Mouse (Mus musculus) intestine, embryonic 14.5 days (tissue): Measurements from ENCODE around the gene Prkar2b. TPM values are rescaled to one million over a fixed set of nuclear protein-coding genes. Genes with fewer than 3 reads are reported as not detected.

ENCODE experiments used
- ATAC-seq: fragments of 200-750 bp; cut with Nextera tagmentation; replicated peaks from 2 replicates; pipeline ENCODE4 v1.8.0; 2017; ENCODE audit warnings: low read depth, moderate number of reproducible peaks, moderate TSS enrichment, moderate library complexity; ENCODE audit not compliant: low FRiP score, low TSS enrichment
- DNase-seq: peaks from one replicate; pipeline ENCODE4 v3.0.0-alpha.2; 2018; ENCODE audit warnings: low spot score
- H3K27ac ChIP-seq: fragments of 300-500 bp; sonication (generic); 2 replicates; pipeline ENCODE4 v1.5.1; 2014; ENCODE audit warnings: low read depth, mild to moderate bottlenecking, control low read depth
- H3K27me3 ChIP-seq: fragments of 300-500 bp; sonication (generic); replicated peaks from 2 replicates; pipeline ENCODE4 v1.6.1; 2014; ENCODE audit warnings: low read length, control low read depth; ENCODE audit not compliant: control insufficient read depth, insufficient read depth
- H3K36me3 ChIP-seq: fragments of 300-500 bp; sonication (generic); 2 replicates; pipeline ENCODE4 v1.6.1; 2014; ENCODE audit warnings: low read length, control low read depth; ENCODE audit not compliant: control insufficient read depth, insufficient read depth
- H3K4me1 ChIP-seq: fragments of 300-500 bp; sonication (generic); replicated peaks from 2 replicates; pipeline ENCODE4 v1.6.1; 2014; ENCODE audit warnings: low read length, control low read depth, mixed read lengths; ENCODE audit not compliant: control insufficient read depth, insufficient read depth
- H3K4me2 ChIP-seq: fragments of 300-500 bp; sonication (generic); 2 replicates; pipeline ENCODE4 v1.6.1; 2014; ENCODE audit warnings: low read length
- H3K4me3 ChIP-seq: fragments of 300-500 bp; sonication (generic); 2 replicates; pipeline ENCODE4 v1.5.1; 2014; ENCODE audit warnings: low read depth, low read length, control low read depth, mixed read lengths
- H3K9ac ChIP-seq: fragments of 300-500 bp; sonication (generic); 2 replicates; pipeline ENCODE4 v1.6.1; 2014; ENCODE audit warnings: mild to moderate bottlenecking, low read length
- H3K9me3 ChIP-seq: fragments of 300-500 bp; sonication (generic); 2 replicates; pipeline ENCODE4 v1.6.1; 2016; ENCODE audit warnings: low read length, control low read depth; ENCODE audit not compliant: control insufficient read depth
- WGBS: fragments of 180-500 bp; shearing (Covaris S2); extraction: QIAGEN DNeasy Blood & Tissue Kit; methylation state at CpG from one replicate; pipeline ENCODE4 v1.1.7; 2014; 5-methylcytosine and 5-hydroxymethylcytosine counted together
- polyA plus RNA-seq: library from polyadenylated mRNA; unstranded; fragments of >200 nt; fragmentation: Nextera tagmentation; extraction: Ambion mirVana; gene quantifications from 2 replicates; pipeline ENCODE4 v1.2.1, GENCODE M21; 2014

The Prkar2b gene
- polyA plus RNA-seq, 1 experiment from 2014 or later: 23.8 TPM

DNA sequence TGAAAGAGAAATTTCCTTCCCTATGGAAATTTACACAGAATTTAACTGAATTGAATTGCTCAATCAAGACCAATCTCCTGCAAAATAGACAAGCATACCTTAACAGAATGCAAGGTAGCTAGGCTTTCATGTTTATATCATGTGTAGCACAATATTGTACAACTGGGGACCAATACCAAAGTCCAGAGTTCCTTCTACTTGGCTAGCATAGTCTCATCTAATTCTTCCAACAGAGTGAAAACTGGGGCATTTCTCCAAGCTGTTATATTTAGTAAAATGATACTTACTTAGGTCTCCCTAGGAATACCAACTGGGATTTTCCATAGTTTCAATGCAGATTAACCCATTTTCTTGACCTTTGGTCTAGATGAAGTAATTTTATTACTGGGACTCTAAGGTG, 122.1 kb downstream of the Prkar2b start:
- no peak overlapping the region for H3K4me2 ChIP-seq
- no peak overlapping the region for H3K4me3 ChIP-seq
- H3K9ac ChIP-seq: no peak overlapping the region
- peaks cover 92% of the 10 kb centered on the region for H3K36me3 ChIP-seq
- ATAC-seq (no peak), DNase-seq (no peak)
- no peaks in the 10 kb centered on the region for H3K9me3 ChIP-seq
- no peaks in the 10 kb centered on the region for H3K27me3 ChIP-seq
- H3K27ac ChIP-seq: no peak overlapping the region
- no peaks in the 10 kb centered on the region for H3K4me1 ChIP-seq

- DNase-seq (no peak), ATAC-seq (no peak)
- 91% methylated on average over 4 of the region's 4 CpGs for WGBS
- Histone ChIP-seq H3K4me1 (no peaks in the 10 kb centered on the region), H3K4me3 (no peak overlapping the region), H3K27ac (no peak overlapping the region), H3K9ac (no peak overlapping the region), H3K4me2 (no peak overlapping the region), H3K27me3 (no peaks in the 10 kb centered on the region), H3K9me3 (no peaks in the 10 kb centered on the region), H3K36me3 (peaks cover 92% of the 10 kb centered on the region)
These were observed 122.6 kb downstream of the Prkar2b start for GRCm38 (mm10) chr12:31938391-31938997.

DNA sequence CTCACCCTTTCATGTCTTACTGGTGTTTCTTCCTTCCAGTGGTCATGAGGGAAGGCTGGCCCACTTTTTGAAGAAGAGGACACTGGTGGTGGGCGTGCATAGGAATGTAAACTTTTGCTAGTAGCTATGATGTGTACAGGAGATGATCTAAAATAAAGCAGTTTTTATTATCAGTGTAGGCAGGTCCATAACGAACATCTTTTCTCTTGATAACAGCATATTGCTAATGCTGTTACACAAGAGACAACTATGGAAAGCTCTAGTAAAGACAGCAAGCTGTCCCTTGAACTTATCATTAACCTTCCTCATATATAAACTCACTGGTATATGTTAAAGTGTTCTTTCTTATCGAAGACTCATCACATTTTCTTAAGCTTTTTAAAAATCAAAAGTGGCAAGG, 123.5 kb downstream of the Prkar2b start:
- Histone ChIP-seq H3K36me3 (peaks cover 92% of the 10 kb centered on the region), H3K27ac (no peak overlapping the region), H3K9me3 (no peaks in the 10 kb centered on the region), H3K9ac (no peak overlapping the region), H3K4me3 (no peak overlapping the region), H3K4me2 (no peak overlapping the region), H3K4me1 (no peaks in the 10 kb centered on the region), H3K27me3 (no peaks in the 10 kb centered on the region)
- DNase-seq (no peak), ATAC-seq (no peak)
- 84% methylated on average over 3 of the region's 3 CpGs for WGBS

- Histone ChIP-seq H3K4me3 (no peak overlapping the region), H3K27ac (no peak overlapping the region), H3K9me3 (no peaks in the 10 kb centered on the region), H3K36me3 (peaks cover 91% of the 10 kb centered on the region), H3K4me2 (no peak overlapping the region), H3K9ac (no peak overlapping the region), H3K27me3 (no peaks in the 10 kb centered on the region), H3K4me1 (no peaks in the 10 kb centered on the region)
- 43% methylated on average over 6 of the region's 6 CpGs for WGBS
- DNase-seq: no peak
- no peak for ATAC-seq
These were observed 124.3 kb downstream of the Prkar2b start for GRCm38 (mm10) chr12:31936657-31937300.

DNA sequence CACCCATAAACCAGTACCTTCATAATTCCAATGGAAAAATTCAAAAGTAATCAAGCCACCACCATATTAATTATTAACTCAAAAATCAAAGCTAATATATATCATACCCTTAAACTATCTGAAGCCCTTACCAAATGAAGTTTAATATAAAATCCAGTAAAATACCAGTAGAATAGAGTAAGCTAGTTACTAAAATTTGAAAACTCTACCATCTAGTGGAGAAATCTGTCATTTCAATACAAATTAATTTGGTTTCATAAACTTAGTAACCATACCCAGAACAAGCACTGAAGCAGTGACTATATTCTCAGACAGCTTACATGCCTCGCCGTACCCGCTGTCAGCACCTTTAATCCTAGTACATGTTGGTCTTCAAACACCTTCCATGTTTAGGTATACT, 129.3 kb downstream of the Prkar2b start:
- no peak overlapping the region for H3K27ac ChIP-seq
- H3K36me3 ChIP-seq: peaks cover 91% of the 10 kb centered on the region
- no peak overlapping the region for H3K4me2 ChIP-seq
- H3K4me1 ChIP-seq: no peaks in the 10 kb centered on the region; the same call in 1 of the 2 replicates
- WGBS: 93% methylated on average over 3 of the region's 3 CpGs
- no peak overlapping the region for H3K9ac ChIP-seq
- H3K9me3 ChIP-seq: no peaks in the 10 kb centered on the region
- no peaks in the 10 kb centered on the region for H3K27me3 ChIP-seq
- no peak overlapping the region for H3K4me3 ChIP-seq
- no peak for ATAC-seq
- DNase-seq: no peak

GRCm38 (mm10) chr12:31928498-31928897, 132.6 kb downstream of the Prkar2b start:
- Histone ChIP-seq H3K9ac (no peak overlapping the region), H3K4me3 (no peak overlapping the region), H3K4me2 (no peak overlapping the region), H3K36me3 (peaks cover 87% of the 10 kb centered on the region), H3K27ac (no peak overlapping the region), H3K4me1 (no peaks in the 10 kb centered on the region; the same call in 1 of the 2 replicates), H3K9me3 (no peaks in the 10 kb centered on the region), H3K27me3 (no peaks in the 10 kb centered on the region)
- no peak for ATAC-seq
- no peak for DNase-seq
- WGBS: 44% methylated on average over 3 of the region's 3 CpGs

DNA sequence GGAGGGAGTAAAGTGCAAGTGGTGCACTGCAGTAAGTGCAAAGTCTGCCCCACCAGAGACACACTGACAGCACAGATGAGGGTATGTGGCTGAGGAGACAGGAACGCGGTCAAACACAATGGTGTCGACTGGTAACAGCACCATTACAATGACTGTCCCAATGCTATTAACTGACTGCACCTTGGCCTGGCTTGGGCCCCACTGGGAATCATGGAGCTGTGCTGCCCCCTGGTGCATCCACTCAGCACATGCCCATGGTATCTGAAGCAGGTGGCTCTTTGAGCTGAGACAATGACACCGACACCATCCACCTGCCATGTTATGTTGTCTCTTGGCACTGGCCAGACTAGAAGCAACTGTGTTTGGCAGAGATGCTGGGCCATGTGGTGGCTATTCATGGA, 134.4 kb downstream of the Prkar2b start:
- H3K27ac ChIP-seq: no peak overlapping the region
- no peak overlapping the region for H3K4me3 ChIP-seq
- ATAC-seq (peak; percentile 74; the same call in 1 of the 2 replicates), DNase-seq (peak; percentile 82)
- no peaks in the 10 kb centered on the region for H3K27me3 ChIP-seq
- H3K9ac ChIP-seq: no peak overlapping the region
- H3K4me2 ChIP-seq: no peak overlapping the region
- H3K4me1 ChIP-seq: no peaks in the 10 kb centered on the region; the same call in 1 of the 2 replicates
- 73% methylated on average over 4 of the region's 4 CpGs for WGBS
- no peaks in the 10 kb centered on the region for H3K9me3 ChIP-seq
- peaks cover 79% of the 10 kb centered on the region for H3K36me3 ChIP-seq

- no peak for ATAC-seq
- H3K9ac ChIP-seq: no peak overlapping the region
- WGBS: 90% methylated on average over 6 of the region's 6 CpGs
These were observed 135.8 kb downstream of the Prkar2b start for GRCm38 (mm10) chr12:31925343-31925742.

DNA sequence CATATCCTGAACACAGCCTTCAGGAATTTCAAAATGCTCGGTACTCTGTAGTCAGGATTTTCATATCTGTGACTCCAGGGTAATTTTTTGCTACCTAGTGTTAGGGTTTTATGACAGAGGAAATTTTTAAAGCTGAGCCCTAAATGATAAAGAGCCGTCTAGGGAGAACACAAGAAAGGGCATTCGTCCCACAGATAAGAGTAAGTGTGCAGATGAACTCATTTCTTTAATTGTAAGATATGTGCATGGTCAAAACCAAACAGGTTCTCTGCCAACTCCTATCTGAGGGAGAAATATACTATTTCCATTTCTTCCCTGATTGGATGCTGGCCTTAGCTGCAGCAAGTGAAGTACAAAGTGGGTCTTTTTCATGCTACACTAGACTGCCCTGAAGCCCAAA, 137.0 kb downstream of the Prkar2b start:
- no peak overlapping the region for H3K9ac ChIP-seq
- H3K4me3 ChIP-seq: no peak overlapping the region
- ATAC-seq (no peak), DNase-seq (no peak)
- H3K36me3 ChIP-seq: peaks cover 59% of the 10 kb centered on the region
- no peak overlapping the region for H3K27ac ChIP-seq
- H3K27me3 ChIP-seq: no peaks in the 10 kb centered on the region
- no peaks in the 10 kb centered on the region for H3K4me1 ChIP-seq
- H3K9me3 ChIP-seq: no peaks in the 10 kb centered on the region
- no peak overlapping the region for H3K4me2 ChIP-seq
- 79% methylated on average over 3 of the region's 3 CpGs for WGBS

More at GRCm38 (mm10) chr12:31925343-31925742, 135.8 kb downstream of the Prkar2b start:
- no peaks in the 10 kb centered on the region for H3K9me3 ChIP-seq
- H3K27ac ChIP-seq: no peak overlapping the region
- DNase-seq: no peak
- no peaks in the 10 kb centered on the region; the same call in 1 of the 2 replicates for H3K4me1 ChIP-seq
- H3K4me2 ChIP-seq: no peak overlapping the region
- peaks cover 71% of the 10 kb centered on the region for H3K36me3 ChIP-seq
- no peak overlapping the region for H3K4me3 ChIP-seq
- H3K27me3 ChIP-seq: no peaks in the 10 kb centered on the region
